Mouse (Mus musculus): ENCODE measurements at regions not wholly inside any gene's neighbourhood (a gene's known extent, or its start where the extent isn't known, plus 50 kb on each side); places are given as distances from the start of the nearest gene placed in this dataset.

GRCm38 (mm10) chr14:111553891-111554290, 121.0 kb upstream of the Slitrk5 start:
- DNase-seq (ENCODE audit: low spot score) = no peak

DNA sequence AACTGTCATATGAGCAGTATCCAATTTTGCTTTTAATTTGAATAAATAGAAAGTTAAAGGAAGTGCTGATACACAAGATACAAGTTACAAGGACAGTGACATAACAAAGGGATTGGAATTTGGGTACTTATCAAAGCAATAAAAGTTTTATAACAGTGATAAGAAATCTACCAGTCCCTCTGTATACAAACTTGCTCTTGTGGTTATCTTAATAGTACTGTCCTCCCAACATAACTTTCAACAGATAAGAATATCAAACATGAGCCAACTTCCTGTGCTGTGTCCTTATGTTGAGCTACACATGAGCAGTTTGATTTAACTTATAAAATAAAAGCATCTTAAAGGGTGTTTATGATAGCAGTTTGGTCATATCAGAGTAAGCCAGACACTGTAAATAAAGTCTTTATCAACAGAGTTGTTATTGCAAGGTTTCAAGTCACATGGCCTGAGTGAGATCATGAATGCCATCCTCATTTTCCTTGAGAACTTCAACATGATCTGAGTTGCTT, 105.5 kb upstream of the Slitrk5 start:
- no peak for DNase-seq (ENCODE audit: low spot score)

DNA sequence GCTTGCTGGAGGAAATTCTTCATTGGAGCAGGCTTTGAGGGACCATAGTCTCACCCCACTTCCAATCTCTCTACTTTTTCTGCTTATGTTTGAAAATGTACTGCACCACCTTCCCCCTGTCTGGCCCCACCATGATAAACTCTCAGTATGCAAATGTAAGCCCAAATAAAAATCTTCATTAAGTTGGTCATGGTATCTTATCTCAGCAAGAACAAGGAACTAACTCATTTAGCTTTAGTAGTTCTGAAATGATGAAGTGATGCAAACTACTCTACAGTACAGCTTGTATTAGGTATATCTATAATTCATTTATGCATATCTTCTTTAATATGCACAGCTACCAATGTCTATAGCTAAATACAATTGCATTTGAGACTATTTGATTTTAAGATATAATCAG, 97.4 kb upstream of the Slitrk5 start:
- DNase-seq (ENCODE audit: low spot score) = no peak

DNA sequence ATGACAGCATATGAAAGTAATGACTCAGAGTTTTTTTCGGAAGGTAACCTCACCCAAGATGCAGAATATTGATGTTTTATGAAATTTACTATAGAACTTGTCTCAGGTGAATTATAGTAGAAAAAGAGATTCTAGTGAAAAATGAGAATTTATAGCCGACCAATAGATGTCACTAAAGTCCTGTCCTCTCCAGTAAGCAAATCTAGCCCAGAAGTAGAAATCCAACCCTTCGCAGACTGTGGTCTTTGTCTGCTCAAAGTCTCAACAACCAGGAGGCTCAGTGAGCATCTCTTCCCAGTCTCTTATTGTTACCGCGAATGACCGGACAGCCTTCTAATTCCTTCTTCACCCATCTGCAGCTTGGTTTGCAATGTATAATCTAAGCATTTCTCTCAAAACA, 91.8 kb upstream of the Slitrk5 start:
- peak; percentile 25 for DNase-seq (ENCODE audit: low spot score)

- DNase-seq (ENCODE audit: low spot score) = no peak
These were observed 58.1 kb upstream of the Slitrk5 start for GRCm38 (mm10) chr14:111616824-111617223.

GRCm38 (mm10) chr14:111620821-111621220, 54.1 kb upstream of the Slitrk5 start:
- no peak for DNase-seq (ENCODE audit: low spot score)

Measured in retina, embryonic 14.5 days (tissue).